ENCODE assay signal across 9 mouse cellular contexts in the genomic region with DNA sequence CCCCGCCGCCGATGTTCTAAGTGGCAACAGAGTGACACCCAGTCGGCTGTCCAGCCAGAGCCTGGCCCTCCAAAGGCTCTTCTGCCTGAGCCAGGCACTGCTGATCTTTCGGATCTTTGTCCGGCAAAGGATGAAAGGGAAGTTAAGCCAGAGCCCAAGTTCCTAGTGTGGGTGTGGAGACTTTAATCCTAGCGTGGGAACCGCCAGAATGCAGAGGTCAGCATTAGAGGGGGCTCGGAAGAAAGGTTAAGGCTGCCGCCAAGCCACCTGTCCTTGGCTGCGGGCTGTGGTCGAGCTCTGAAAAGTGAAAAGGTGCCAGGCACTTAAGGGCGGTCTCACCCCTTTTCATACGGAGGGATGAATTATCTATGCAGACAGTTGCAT. TPM values are rescaled to one million over a fixed set of nuclear protein-coding genes. Genes with fewer than 3 reads are reported as not detected.
A peak's percentile ranks its signal among the peaks of the same experiment; 100 is the strongest.
DNase-seq lines count a peak whose midpoint lies in the region; ATAC-seq and TF ChIP-seq lines count a peak whose summit lies in the region.
"Had no signal": no experiment of that assay in that cellular context is flagged by ENCODE, and none has a peak within 500 bp of the region (broad histone marks: within the 10 kb centered on the region; RNA-seq: fewer than 3 reads in every experiment).

No protein-coding gene starts in this region.

- no peaks in the 10 kb centered on the region for H3K27me3 ChIP-seq in kidney, embryonic 15.5 days
- no peaks in the 10 kb centered on the region for H3K27me3 ChIP-seq in liver, postnatal 0 days (ENCODE audit: insufficient read depth, low read length)

- H3K4me3 ChIP-seq in kidney, embryonic 15.5 days (replicated peaks) = peak overlapping the region; percentile 71
- H3K4me3 ChIP-seq in bone marrow, adult 2 months (replicated peaks; ENCODE audit: control insufficient read depth, low read depth, low read length) = peak overlapping the region; percentile 91
- peak overlapping the region; percentile 67 for H3K4me3 ChIP-seq in liver, postnatal 0 days (ENCODE audit: low read depth, low read length)

- DNase-seq in kidney, adult 11 months = no peak
- no peak for DNase-seq in liver, postnatal 0 days
- no peak for DNase-seq in urinary bladder, adult 2 months (ENCODE audit: low spot score)
- DNase-seq in kidney, adult 9 months = no peak

- peak overlapping the region; percentile 53 for H3K9ac ChIP-seq in kidney, embryonic 15.5 days
- H3K9ac ChIP-seq in liver, postnatal 0 days (replicated peaks) = peak overlapping the region; percentile 59

- H3K9me3 ChIP-seq in kidney, embryonic 15.5 days (replicated peaks) = no peaks in the 10 kb centered on the region
- no peaks in the 10 kb centered on the region for H3K9me3 ChIP-seq in liver, postnatal 0 days (ENCODE audit: low read length)

- H3K27ac ChIP-seq in kidney, embryonic 15.5 days = peak overlapping the region; percentile 68
- H3K27ac ChIP-seq in bone marrow, adult 2 months (ENCODE audit: control insufficient read depth, insufficient read depth, low read depth, low read length, poor library complexity) = no peak overlapping the region
- no peak overlapping the region for H3K27ac ChIP-seq in liver, postnatal 0 days (ENCODE audit: low read depth)

- 1% methylated on average over 14 of the region's 14 CpGs for WGBS in kidney, embryonic 15.5 days
- 3% methylated on average over 14 of the region's 14 CpGs for WGBS in bone marrow, adult 2 months
- 3% methylated on average over 14 of the region's 14 CpGs for whole genome bisulfite sequencing in liver, postnatal 0 days (ENCODE audit: insufficient replicate concordance)

- H3K36me3 ChIP-seq in kidney, embryonic 15.5 days = peaks cover 13% of the 10 kb centered on the region
- no peaks in the 10 kb centered on the region for H3K36me3 ChIP-seq in liver, postnatal 0 days (replicated peaks; ENCODE audit: insufficient read depth, low read length)

- no peak for TF ChIP-seq EP300 in liver, postnatal 0 days (IDR thresholded peaks at IDR 0.05; ENCODE audit: low read depth)

- TF ChIP-seq POLR2A in bone marrow, adult 2 months (IDR thresholded peaks at IDR 0.05; ENCODE audit: borderline replicate concordance, control insufficient read depth, low read depth, low read length) = no peak

- ATAC-seq in kidney, embryonic 15.5 days (replicated peaks; ENCODE audit: low FRiP score) = no peak
- ATAC-seq in granulocyte monocyte progenitor cell, adult 5-6 weeks (replicated peaks; ENCODE audit: poor library complexity, severe bottlenecking) = peak; percentile 9; the same call in 1 of the 2 replicates
- no peak; the same call in 1 of the 2 replicates for ATAC-seq in liver, postnatal 0 days
- ATAC-seq in CD4-positive, CD25-positive, alpha-beta regulatory T cell, adult 4 months = no peak

- peaks cover 45% of the 10 kb centered on the region for H3K4me1 ChIP-seq in kidney, embryonic 15.5 days
- H3K4me1 ChIP-seq in bone marrow, adult 2 months (ENCODE audit: control insufficient read depth, insufficient read depth, low read length) = no peaks in the 10 kb centered on the region; the same call in 1 of the 2 replicates
- H3K4me1 ChIP-seq in liver, postnatal 0 days (ENCODE audit: insufficient read depth) = peaks cover 32% of the 10 kb centered on the region

- peak overlapping the region; percentile 72 for H3K4me2 ChIP-seq in kidney, embryonic 15.5 days
- peak overlapping the region; percentile 95 for H3K4me2 ChIP-seq in liver, postnatal 0 days (ENCODE audit: low read depth, low read length)

- no peak for TF ChIP-seq CTCF in bone marrow, adult 2 months (IDR thresholded peaks at IDR 0.05; ENCODE audit: control insufficient read depth, insufficient read depth, low read length)
- TF ChIP-seq CTCF in liver, postnatal 0 days (IDR thresholded peaks at IDR 0.05; ENCODE audit: low read depth) = no peak

RNA-seq across cellular contexts. Expression of gene Exosc6, which starts 5.5 kb away (rescaled TPM):
- polyA plus RNA-seq in kidney, embryonic 15.5 days (2015; fragmentation: Nextera tagmentation; extraction: Ambion mirVana) = 24.0 and 24.3 TPM in 2 replicates
- polyA plus RNA-seq in bone marrow, adult 2 months (2011; ENCODE audit: insufficient read depth, insufficient read length, low replicate concordance, missing spikeins) = not detected in 2 replicates
- total RNA-seq in granulocyte monocyte progenitor cell, adult 5-6 weeks (2014; fragmentation: Nextera tagmentation) = 11.5 and 12.5 TPM in 2 replicates
- total RNA-seq in granulocyte monocyte progenitor cell, adult 5-6 weeks (2017) = 31.8 and 32.7 TPM in 2 replicates
- polyA plus RNA-seq in liver, postnatal 0 days (2015; fragmentation: Nextera tagmentation; extraction: Ambion mirVana) = 6.1 and 7.0 TPM in 2 replicates
- not detected in 2 replicates for polyA plus RNA-seq in urinary bladder, adult 2 months (2012; rRNA removed)
- not detected for polyA plus RNA-seq in CD4-positive, CD25-positive, alpha-beta regulatory T cell, adult 4 months (2017; shearing (Covaris generic))

RNA-seq across cellular contexts. Expression of gene Aars, which starts 28.7 kb away (rescaled TPM):
- 60.8 and 61.4 TPM in 2 replicates for polyA plus RNA-seq in kidney, embryonic 15.5 days (2015; fragmentation: Nextera tagmentation; extraction: Ambion mirVana)
- 31.6 and 48.3 TPM in 2 replicates for polyA plus RNA-seq in bone marrow, adult 2 months (2011; ENCODE audit: insufficient read depth, insufficient read length, low replicate concordance, missing spikeins)
- 30.7 and 40.0 TPM in 2 replicates for total RNA-seq in granulocyte monocyte progenitor cell, adult 5-6 weeks (2014; fragmentation: Nextera tagmentation)
- 44.4 and 45.5 TPM in 2 replicates for total RNA-seq in granulocyte monocyte progenitor cell, adult 5-6 weeks (2017)
- 23.1 and 26.0 TPM in 2 replicates for polyA plus RNA-seq in liver, postnatal 0 days (2015; fragmentation: Nextera tagmentation; extraction: Ambion mirVana)
- 30.3 and 31.7 TPM in 2 replicates for polyA plus RNA-seq in urinary bladder, adult 2 months (2012; rRNA removed)
- 10 to 100 TPM; 18.6 to 38.6 TPM for polyA plus RNA-seq in CD4-positive, CD25-positive, alpha-beta regulatory T cell, adult 4 months (2017; shearing (Covaris generic))

RNA-seq across cellular contexts. Expression of gene Ddx19b, which starts 30.1 kb away (rescaled TPM):
- polyA plus RNA-seq in kidney, embryonic 15.5 days (2015; fragmentation: Nextera tagmentation; extraction: Ambion mirVana) = 5.8 and 6.0 TPM in 2 replicates
- 1.8 and 3.4 TPM in 2 replicates for polyA plus RNA-seq in bone marrow, adult 2 months (2011; ENCODE audit: insufficient read depth, insufficient read length, low replicate concordance, missing spikeins)
- total RNA-seq in granulocyte monocyte progenitor cell, adult 5-6 weeks (2014; fragmentation: Nextera tagmentation) = 7.8 and 22.1 TPM in 2 replicates
- total RNA-seq in granulocyte monocyte progenitor cell, adult 5-6 weeks (2017) = 13.5 and 16.9 TPM in 2 replicates
- 3.5 and 3.9 TPM in 2 replicates for polyA plus RNA-seq in liver, postnatal 0 days (2015; fragmentation: Nextera tagmentation; extraction: Ambion mirVana)
- polyA plus RNA-seq in urinary bladder, adult 2 months (2012; rRNA removed) = 6.2 and 7.7 TPM in 2 replicates
- polyA plus RNA-seq in CD4-positive, CD25-positive, alpha-beta regulatory T cell, adult 4 months (2017; shearing (Covaris generic)) = 10 to 100 TPM in 1 of 2 experiments, 1 to 10 TPM in 1; 5.5 to 12.0 TPM

RNA-seq across cellular contexts. Expression of gene Clec18a, which starts 30.5 kb away (rescaled TPM):
- 71.2 and 75.0 TPM in 2 replicates for polyA plus RNA-seq in kidney, embryonic 15.5 days (2015; fragmentation: Nextera tagmentation; extraction: Ambion mirVana)
- polyA plus RNA-seq in bone marrow, adult 2 months (2011; ENCODE audit: insufficient read depth, insufficient read length, low replicate concordance, missing spikeins) = not detected in 2 replicates
- total RNA-seq in granulocyte monocyte progenitor cell, adult 5-6 weeks (2014; fragmentation: Nextera tagmentation) = not detected in 2 replicates
- 0.13 TPM in 1 of 2 replicates, not detected in the other for total RNA-seq in granulocyte monocyte progenitor cell, adult 5-6 weeks (2017)
- polyA plus RNA-seq in liver, postnatal 0 days (2015; fragmentation: Nextera tagmentation; extraction: Ambion mirVana) = not detected in 2 replicates
- not detected in 2 replicates for polyA plus RNA-seq in urinary bladder, adult 2 months (2012; rRNA removed)
- not detected for polyA plus RNA-seq in CD4-positive, CD25-positive, alpha-beta regulatory T cell, adult 4 months (2017; shearing (Covaris generic))
- total RNA-seq: neutrophil, adult 5-6 weeks had no signal

RNA-seq across cellular contexts. Expression of gene Pdpr, which starts 32.8 kb away (rescaled TPM):
- polyA plus RNA-seq in kidney, embryonic 15.5 days (2015; fragmentation: Nextera tagmentation; extraction: Ambion mirVana) = 10.8 and 10.9 TPM in 2 replicates
- polyA plus RNA-seq in bone marrow, adult 2 months (2011; ENCODE audit: insufficient read depth, insufficient read length, low replicate concordance, missing spikeins) = 1.8 and 2.3 TPM in 2 replicates
- 11.5 and 15.4 TPM in 2 replicates for total RNA-seq in granulocyte monocyte progenitor cell, adult 5-6 weeks (2014; fragmentation: Nextera tagmentation)
- 16.9 and 18.5 TPM in 2 replicates for total RNA-seq in granulocyte monocyte progenitor cell, adult 5-6 weeks (2017)
- polyA plus RNA-seq in liver, postnatal 0 days (2015; fragmentation: Nextera tagmentation; extraction: Ambion mirVana) = 2.0 and 3.3 TPM in 2 replicates
- 11.2 and 14.7 TPM in 2 replicates for polyA plus RNA-seq in urinary bladder, adult 2 months (2012; rRNA removed)
- polyA plus RNA-seq in CD4-positive, CD25-positive, alpha-beta regulatory T cell, adult 4 months (2017; shearing (Covaris generic)) = 10 to 100 TPM in 1 of 2 experiments, 1 to 10 TPM in 1; 7.2 to 11.4 TPM
